Mouse (Mus musculus) cerebellum, adult 2 months (tissue): Measurements from ENCODE around the gene Il31ra. TPM values are rescaled to one million over a fixed set of nuclear protein-coding genes. Genes with fewer than 3 reads are reported as not detected.

ENCODE experiments used
- DNase-seq, 2 experiments: peaks; one replicate each; pipeline ENCODE4 v3.0.0; 2021
- H3K27ac ChIP-seq: fragments of 200-500 bp; 2 replicates; pipeline ENCODE4 v1.5.1; 2012; ENCODE audit warnings: low read length, control low read depth, inconsistent platforms; ENCODE audit not compliant: insufficient read depth
- H3K27me3 ChIP-seq: fragments of 200-500 bp; 2 replicates; pipeline ENCODE4 v1.6.1; 2012; ENCODE audit warnings: inconsistent platforms, mild to moderate bottlenecking, low read length, moderate library complexity; ENCODE audit not compliant: control insufficient read depth, insufficient read depth
- H3K4me1 ChIP-seq: fragments of 200-500 bp; 2 replicates; pipeline ENCODE4 v1.6.1; 2011; ENCODE audit warnings: low read length; ENCODE audit not compliant: control insufficient read depth, insufficient read depth
- H3K4me3 ChIP-seq: fragments of 200-500 bp; replicated peaks from 2 replicates; pipeline ENCODE3; 2011; ENCODE audit warnings: mild to moderate bottlenecking, low read depth, low read length, control low read depth; ENCODE audit not compliant: insufficient read depth
- CTCF ChIP-seq: fragments of 200-500 bp; IDR thresholded peaks from 2 replicates; pipeline ENCODE4 v1.5.1; 2011; ENCODE audit warnings: low read depth, mild to moderate bottlenecking, control low read depth, low read length, moderate library complexity, borderline replicate concordance; ENCODE audit not compliant: insufficient read depth
- POLR2A ChIP-seq: fragments of 200-500 bp; IDR thresholded peaks from 2 replicates; pipeline ENCODE4 v1.6.1; 2011; ENCODE audit warnings: low read length, control low read depth, borderline replicate concordance; ENCODE audit not compliant: insufficient read depth
- WGBS: fragments of 180-500 bp; shearing (Covaris S2); methylation state at CpG from one replicate; pipeline ENCODE4 v1.1.7; 2018; 5-methylcytosine and 5-hydroxymethylcytosine counted together
- polyA plus RNA-seq: library from polyadenylated mRNA; depleted of rRNA; stranded (reverse); fragments of >200 nt; gene quantifications from 2 replicates; pipeline ENCODE4 v1.2.3, GENCODE M21; 2012; rRNA removed

Il31ra gene
- polyA plus RNA-seq, 1 experiment = 0.11 TPM

GRCm38 (mm10) chr13:112482525-112482924 is 111.6 kb downstream of the Il31ra start:
- Histone ChIP-seq H3K27me3 (no peaks in the 10 kb centered on the region), H3K4me3 (no peak overlapping the region), H3K4me1 (no peaks in the 10 kb centered on the region), H3K27ac (no peak overlapping the region)
- WGBS = 89% methylated on average over 5 of the region's 5 CpGs
- TF ChIP-seq CTCF (no peak), POLR2A (no peak)
- DNase-seq = no peak

DNA sequence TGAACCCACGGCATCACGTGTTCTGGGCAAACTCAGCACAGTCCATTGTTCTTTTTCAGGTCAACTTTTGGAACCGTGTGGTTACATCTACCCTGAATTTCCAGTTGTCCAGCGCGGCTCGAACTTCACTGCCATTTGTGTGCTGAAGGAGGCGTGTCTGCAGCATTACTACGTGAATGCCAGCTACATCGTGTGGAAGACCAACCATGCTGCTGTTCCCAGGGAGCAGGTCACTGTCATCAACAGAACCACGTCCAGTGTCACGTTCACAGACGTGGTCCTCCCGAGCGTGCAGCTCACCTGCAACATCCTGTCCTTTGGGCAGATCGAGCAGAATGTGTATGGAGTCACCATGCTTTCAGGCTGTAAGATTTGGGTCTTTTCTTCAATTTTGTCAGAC is 114.2 kb downstream of the Il31ra start:
- Histone ChIP-seq H3K27ac (no peak overlapping the region), H3K27me3 (no peaks in the 10 kb centered on the region), H3K4me1 (no peaks in the 10 kb centered on the region), H3K4me3 (no peak overlapping the region)
- no peak for TF ChIP-seq CTCF
- no peak for DNase-seq
- 89% methylated on average over 15 of the region's 15 CpGs for WGBS

DNA sequence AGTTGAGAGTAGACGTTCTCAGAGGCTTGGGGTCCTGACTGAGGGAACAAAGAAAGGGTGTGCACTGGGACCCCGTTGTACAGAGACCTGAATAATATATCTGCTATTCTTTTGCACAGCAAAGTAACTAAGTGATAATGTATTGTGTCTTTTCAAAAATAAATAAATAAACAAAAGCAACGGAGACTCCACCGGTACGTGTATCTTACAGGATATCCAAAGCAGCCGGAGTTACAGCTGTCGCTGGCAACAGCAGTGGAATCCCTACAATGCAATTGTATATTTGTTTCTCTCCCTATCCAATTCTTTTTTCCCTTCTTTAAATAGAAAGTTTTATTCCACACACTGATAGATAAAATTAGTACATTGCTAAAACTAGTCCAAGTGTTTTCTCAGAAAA is 115.1 kb downstream of the Il31ra start:
- Histone ChIP-seq H3K27ac (no peak overlapping the region), H3K27me3 (no peaks in the 10 kb centered on the region), H3K4me1 (no peaks in the 10 kb centered on the region), H3K4me3 (no peak overlapping the region)
- TF ChIP-seq CTCF = no peak
- TF ChIP-seq POLR2A = no peak
- 79% methylated on average over 7 of the region's 7 CpGs for whole genome bisulfite sequencing
- DNase-seq = no peak

DNA sequence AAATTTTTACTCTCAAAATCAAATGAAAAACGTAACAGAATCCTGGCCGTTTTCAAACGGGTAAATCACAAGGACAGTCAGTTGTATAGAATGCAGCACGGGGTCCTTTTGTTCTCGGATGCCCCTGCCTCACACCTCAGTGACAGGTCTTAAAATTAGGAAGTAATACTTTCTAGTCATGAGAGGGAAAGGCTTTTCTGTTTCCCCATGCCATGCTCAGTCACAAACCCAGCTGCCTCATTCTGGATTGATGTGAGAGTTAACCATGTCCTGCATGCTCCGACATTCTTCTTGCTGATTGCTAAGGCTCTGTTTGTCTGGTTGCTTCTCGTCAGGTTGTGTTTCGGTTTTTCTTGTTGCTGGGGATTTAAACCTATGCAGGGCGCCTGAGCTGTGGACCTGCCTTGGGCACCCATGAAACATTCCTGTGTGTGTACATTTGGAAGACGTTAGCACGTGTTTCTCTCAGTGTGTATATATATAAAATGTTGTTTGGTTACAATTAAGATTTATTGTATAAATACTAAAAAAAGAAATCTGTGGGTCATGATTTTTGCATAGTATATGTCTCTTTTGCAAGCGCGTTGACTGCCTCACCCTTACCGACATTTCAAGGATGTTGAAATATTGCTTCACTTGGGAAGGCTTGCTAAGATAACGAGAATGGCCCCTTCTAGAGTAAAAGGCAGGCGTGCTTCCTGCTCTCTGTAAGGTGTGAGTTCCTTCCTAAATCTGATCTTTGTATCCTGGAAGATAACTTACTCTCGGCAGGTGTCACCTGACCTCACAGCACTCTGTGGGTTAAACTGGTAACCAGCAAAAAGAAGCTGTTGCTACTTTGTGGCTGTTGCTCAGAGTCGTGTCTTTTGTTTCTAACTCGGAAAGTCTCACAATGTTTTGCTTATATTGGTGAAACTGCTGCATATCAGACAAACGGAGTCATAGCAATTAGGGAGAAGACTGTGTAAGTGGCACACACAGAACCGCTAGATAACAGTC is 120.1 kb downstream of the Il31ra start:
- no peak for TF ChIP-seq POLR2A
- no peak for TF ChIP-seq CTCF
- no peak overlapping the region for H3K27ac ChIP-seq
- no peaks in the 10 kb centered on the region for H3K4me1 ChIP-seq
- no peak for DNase-seq
- H3K4me3 ChIP-seq = no peak overlapping the region
- H3K27me3 ChIP-seq = no peaks in the 10 kb centered on the region
- WGBS = 88% methylated on average over 21 of the region's 21 CpGs

DNA sequence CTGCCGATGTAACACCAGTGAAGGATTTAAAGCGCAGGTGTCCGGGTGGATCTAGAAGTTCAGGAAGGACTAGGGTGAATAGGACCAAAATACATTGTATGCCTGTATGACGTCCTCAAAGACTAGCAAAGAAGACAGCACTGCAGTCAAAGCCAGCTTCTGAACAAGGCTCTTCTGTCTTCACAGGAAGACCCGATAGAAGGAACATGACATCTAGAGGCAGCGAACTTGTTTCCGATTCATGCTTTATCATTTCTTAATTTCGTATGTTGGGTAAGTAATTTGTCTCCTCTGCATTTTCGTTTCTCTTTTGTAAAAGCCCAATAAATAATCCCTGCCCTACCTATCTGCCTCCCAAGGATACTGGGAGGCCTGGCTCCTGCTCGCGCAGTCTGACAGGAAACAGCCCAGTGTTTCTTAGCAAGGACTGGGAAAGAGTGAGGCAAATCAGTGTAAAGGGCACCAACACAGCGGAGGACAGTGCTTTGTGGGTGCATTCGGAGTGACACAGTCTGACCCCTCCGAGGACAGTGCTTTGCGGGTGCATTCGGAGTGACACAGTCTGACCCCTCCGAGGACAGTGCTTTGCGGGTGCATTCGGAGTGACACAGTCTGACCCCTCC is 121.6 kb downstream of the Il31ra start:
- H3K27me3 ChIP-seq = no peaks in the 10 kb centered on the region
- no peak overlapping the region for H3K4me3 ChIP-seq
- no peak overlapping the region for H3K27ac ChIP-seq
- no peaks in the 10 kb centered on the region for H3K4me1 ChIP-seq
- WGBS = 91% methylated on average over 19 of the region's 19 CpGs
- TF ChIP-seq CTCF (no peak), POLR2A (no peak)
- DNase-seq = no peak

GRCm38 (mm10) chr13:112471201-112471600 is 123.0 kb downstream of the Il31ra start:
- no peak for DNase-seq
- no peak for TF ChIP-seq CTCF
- no peak for TF ChIP-seq POLR2A
- no peaks in the 10 kb centered on the region for H3K27me3 ChIP-seq
- no peaks in the 10 kb centered on the region; the same call in 1 of the 2 replicates for H3K4me1 ChIP-seq
- H3K27ac ChIP-seq = no peak overlapping the region
- WGBS = 88% methylated on average over 9 of the region's 9 CpGs
- H3K4me3 ChIP-seq = no peak overlapping the region

Other genes starting within 250 kb of the Il31ra start
- 32.4 and 32.8 TPM in 2 replicates for gene Il6st, start 130.3 kb downstream of the Il31ra start, polyA plus RNA-seq
- 0.74 and 1.1 TPM in 2 replicates for gene Ddx4, start 58.1 kb upstream of the Il31ra start, polyA plus RNA-seq
- 23.7 and 25.9 TPM in 2 replicates for gene Slc38a9, start 66.4 kb upstream of the Il31ra start, polyA plus RNA-seq
- 31.4 and 35.2 TPM in 2 replicates for gene Plpp1, start 206.4 kb upstream of the Il31ra start, polyA plus RNA-seq